Mouse (Mus musculus) cerebellum, adult 2 months (tissue): ENCODE results near the gene Ap1s2. TPM values are rescaled to one million over a fixed set of nuclear protein-coding genes. Genes with fewer than 3 reads are reported as not detected.

Experiments used
- DNase-seq, 2 experiments: peaks; one replicate each; pipeline ENCODE4 v3.0.0; 2021
- H3K27ac ChIP-seq: fragments of 200-500 bp; 2 replicates; pipeline ENCODE4 v1.5.1; 2012; ENCODE audit warnings: low read length, control low read depth, inconsistent platforms; ENCODE audit not compliant: insufficient read depth
- H3K27me3 ChIP-seq: fragments of 200-500 bp; 2 replicates; pipeline ENCODE4 v1.6.1; 2012; ENCODE audit warnings: inconsistent platforms, mild to moderate bottlenecking, low read length, moderate library complexity; ENCODE audit not compliant: control insufficient read depth, insufficient read depth
- H3K4me1 ChIP-seq: fragments of 200-500 bp; 2 replicates; pipeline ENCODE4 v1.6.1; 2011; ENCODE audit warnings: low read length; ENCODE audit not compliant: control insufficient read depth, insufficient read depth
- H3K4me3 ChIP-seq: fragments of 200-500 bp; replicated peaks from 2 replicates; pipeline ENCODE3; 2011; ENCODE audit warnings: mild to moderate bottlenecking, low read depth, low read length, control low read depth; ENCODE audit not compliant: insufficient read depth
- CTCF ChIP-seq: fragments of 200-500 bp; IDR thresholded peaks from 2 replicates; pipeline ENCODE4 v1.5.1; 2011; ENCODE audit warnings: low read depth, mild to moderate bottlenecking, control low read depth, low read length, moderate library complexity, borderline replicate concordance; ENCODE audit not compliant: insufficient read depth
- POLR2A ChIP-seq: fragments of 200-500 bp; IDR thresholded peaks from 2 replicates; pipeline ENCODE4 v1.6.1; 2011; ENCODE audit warnings: low read length, control low read depth, borderline replicate concordance; ENCODE audit not compliant: insufficient read depth
- WGBS: fragments of 180-500 bp; shearing (Covaris S2); methylation state at CpG from one replicate; pipeline ENCODE4 v1.1.7; 2018; 5-methylcytosine and 5-hydroxymethylcytosine counted together
- polyA plus RNA-seq: library from polyadenylated mRNA; depleted of rRNA; stranded (reverse); fragments of >200 nt; gene quantifications from 2 replicates; pipeline ENCODE4 v1.2.3, GENCODE M21; 2012

Ap1s2 gene
- polyA plus RNA-seq, 1 experiment: 57.8 TPM

- H3K4me3 ChIP-seq: no peak overlapping the region
- DNase-seq: no peak
- WGBS: 74% methylated on average over 4 of the region's 4 CpGs
- H3K27ac ChIP-seq: no peak overlapping the region
- TF ChIP-seq CTCF (no peak), POLR2A (no peak)
- no peaks in the 10 kb centered on the region for H3K27me3 ChIP-seq
- H3K4me1 ChIP-seq: no peaks in the 10 kb centered on the region
These were observed 23.3 kb upstream of the Ap1s2 start for GRCm38 (mm10) chrX:163885539-163885981.

GRCm38 (mm10) chrX:163897354-163897753, 11.5 kb upstream of the Ap1s2 start:
- Histone ChIP-seq H3K4me1 (no peaks in the 10 kb centered on the region), H3K27me3 (no peaks in the 10 kb centered on the region), H3K27ac (no peak overlapping the region), H3K4me3 (no peak overlapping the region)
- no peak for TF ChIP-seq CTCF
- no peak for TF ChIP-seq POLR2A
- no peak for DNase-seq
- WGBS: 86% methylated on average over 1 of the region's 1 CpGs

- Histone ChIP-seq H3K27me3 (no peaks in the 10 kb centered on the region), H3K27ac (no peak overlapping the region), H3K4me3 (no peak overlapping the region), H3K4me1 (no peaks in the 10 kb centered on the region)
- TF ChIP-seq CTCF (no peak), POLR2A (no peak)
- DNase-seq: no peak
- 48% methylated on average over 5 of the region's 5 CpGs for WGBS
These were observed 9.3 kb upstream of the Ap1s2 start for GRCm38 (mm10) chrX:163899431-163900020.

GRCm38 (mm10) chrX:163906861-163907260, 2.0 kb upstream of the Ap1s2 start:
- Histone ChIP-seq H3K4me1 (no peaks in the 10 kb centered on the region), H3K27me3 (no peaks in the 10 kb centered on the region), H3K27ac (no peak overlapping the region), H3K4me3 (no peak overlapping the region)
- peak in 1 of 2 experiments; percentile 1 for DNase-seq
- 67% methylated on average over 2 of the region's 2 CpGs for WGBS
- TF ChIP-seq CTCF (no peak), POLR2A (no peak)

- Histone ChIP-seq H3K4me3 (peak overlapping the region; percentile 75), H3K27me3 (no peaks in the 10 kb centered on the region), H3K4me1 (no peaks in the 10 kb centered on the region), H3K27ac (no peak overlapping the region)
- 9% methylated on average over 8 of the region's 8 CpGs for WGBS
- peak in 1 of 2 experiments; percentile 2 for DNase-seq
- no peak for TF ChIP-seq POLR2A
- TF ChIP-seq CTCF: no peak
These were observed 847 bp upstream of the Ap1s2 start for GRCm38 (mm10) chrX:163908003-163908336.

GRCm38 (mm10) chrX:163909381-163909780, 564 bp downstream of the Ap1s2 start:
- peak overlapping the region; percentile 77 for H3K4me3 ChIP-seq
- peak; percentile 52 to 58 for DNase-seq
- H3K4me1 ChIP-seq: no peaks in the 10 kb centered on the region
- TF ChIP-seq CTCF (no peak), POLR2A (no peak)
- 19% methylated on average over 33 of the region's 34 CpGs for WGBS
- H3K27me3 ChIP-seq: no peaks in the 10 kb centered on the region
- H3K27ac ChIP-seq: no peak overlapping the region; the same call in 1 of the 2 replicates

- TF ChIP-seq POLR2A: no peak
- TF ChIP-seq CTCF: peak; percentile 54
- Histone ChIP-seq H3K27me3 (no peaks in the 10 kb centered on the region), H3K4me1 (no peaks in the 10 kb centered on the region), H3K4me3 (no peak overlapping the region), H3K27ac (no peak overlapping the region)
- peak; percentile 7 to 32 for DNase-seq
These were observed 4.0 kb downstream of the Ap1s2 start for GRCm38 (mm10) chrX:163912791-163913190.

GRCm38 (mm10) chrX:163929550-163929949, 20.7 kb downstream of the Ap1s2 start:
- no peaks in the 10 kb centered on the region for H3K4me1 ChIP-seq
- no peak for TF ChIP-seq POLR2A
- no peak for DNase-seq

More at GRCm38 (mm10) chrX:163929550-163929949, 20.7 kb downstream of the Ap1s2 start:
- Histone ChIP-seq H3K27me3 (no peaks in the 10 kb centered on the region), H3K27ac (no peak overlapping the region), H3K4me3 (no peak overlapping the region)
